Comparison of ENCODE assay signal across 9 mouse cellular contexts in genomic region chr19:55876501-55876900, GRCm38 (mm10).
DNase-seq lines count a peak whose midpoint lies in the region; ATAC-seq and TF ChIP-seq lines count a peak whose summit lies in the region.
"Had no signal": no experiment of that assay in that cellular context is flagged by ENCODE, and none has a peak within 500 bp of the region (broad histone marks: within the 10 kb centered on the region; RNA-seq: fewer than 3 reads in every experiment).

No protein-coding gene starts in this region.

- no peak overlapping the region for H3K4me2 ChIP-seq in heart, embryonic 12.5 days
- H3K4me2 ChIP-seq in limb, embryonic 14.5 days (replicated peaks; ENCODE audit: low read depth, low read length, severe bottlenecking) = no peak overlapping the region
- H3K4me2 ChIP-seq in midbrain, embryonic 14.5 days (ENCODE audit: low read length) = no peak overlapping the region
- no peak overlapping the region for H3K4me2 ChIP-seq in neural tube, embryonic 15.5 days

- no peaks in the 10 kb centered on the region for H3K9me3 ChIP-seq in heart, embryonic 12.5 days (replicated peaks)
- no peaks in the 10 kb centered on the region for H3K9me3 ChIP-seq in limb, embryonic 14.5 days (ENCODE audit: control insufficient read depth, low read length)
- no peaks in the 10 kb centered on the region for H3K9me3 ChIP-seq in midbrain, embryonic 14.5 days (ENCODE audit: control insufficient read depth, low read length)
- no peaks in the 10 kb centered on the region for H3K9me3 ChIP-seq in neural tube, embryonic 15.5 days (replicated peaks)

- no peak overlapping the region for H3K4me3 ChIP-seq in heart, embryonic 12.5 days
- H3K4me3 ChIP-seq in C2C12 (ENCODE audit: insufficient read depth, poor library complexity, severe bottlenecking) = no peak overlapping the region
- H3K4me3 ChIP-seq in limb, embryonic 14.5 days (replicated peaks; ENCODE audit: low read length) = no peak overlapping the region
- H3K4me3 ChIP-seq in midbrain, embryonic 14.5 days (replicated peaks; ENCODE audit: low read depth, low read length) = no peak overlapping the region
- no peak overlapping the region for H3K4me3 ChIP-seq in neural tube, embryonic 15.5 days (replicated peaks)
- H3K4me3 ChIP-seq: erythroblast, embryonic 14.5 days had no signal

- peak; percentile 99 for DNase-seq in heart, adult 11 months
- DNase-seq in gonadal fat pad, adult 2 months (ENCODE audit: low read depth) = peak; percentile 40
- DNase-seq in limb, embryonic 14.5 days (ENCODE audit: low spot score) = no peak
- no peak for DNase-seq in midbrain, embryonic 14.5 days
- DNase-seq in thymus, postnatal 14 days = no peak

- H3K79me3 ChIP-seq in C2C12 (ENCODE audit: low read depth) = peaks cover 8% of the 10 kb centered on the region

- no peaks in the 10 kb centered on the region for H3K27me3 ChIP-seq in heart, embryonic 12.5 days (replicated peaks)
- no peaks in the 10 kb centered on the region for H3K27me3 ChIP-seq in C2C12 (ENCODE audit: control insufficient read depth, insufficient read depth, insufficient read length)
- H3K27me3 ChIP-seq in limb, embryonic 14.5 days (ENCODE audit: control insufficient read depth, insufficient read depth, low read length) = no peaks in the 10 kb centered on the region
- H3K27me3 ChIP-seq in midbrain, embryonic 14.5 days (ENCODE audit: control insufficient read depth, insufficient read depth, low read length) = no peaks in the 10 kb centered on the region
- no peaks in the 10 kb centered on the region for H3K27me3 ChIP-seq in neural tube, embryonic 15.5 days (replicated peaks)

- no peak for TF ChIP-seq CTCF in C2C12 (IDR thresholded peaks at IDR 0.05; ENCODE audit: control insufficient read depth, insufficient read depth, insufficient read length)

- H3K9ac ChIP-seq in heart, embryonic 12.5 days = no peak overlapping the region
- H3K9ac ChIP-seq in limb, embryonic 14.5 days (ENCODE audit: low read depth, low read length, severe bottlenecking) = no peak overlapping the region
- H3K9ac ChIP-seq in midbrain, embryonic 14.5 days (replicated peaks; ENCODE audit: low read length) = no peak overlapping the region
- H3K9ac ChIP-seq in neural tube, embryonic 15.5 days (replicated peaks) = no peak overlapping the region

- H3K27ac ChIP-seq in heart, embryonic 12.5 days (ENCODE audit: poor library complexity, severe bottlenecking) = no peak overlapping the region; the same call in 1 of the 2 replicates
- peak overlapping the region; percentile 59; the same call in 1 of the 2 replicates for H3K27ac ChIP-seq in limb, embryonic 14.5 days (replicated peaks; ENCODE audit: low read depth, low read length)
- H3K27ac ChIP-seq in midbrain, embryonic 14.5 days (replicated peaks; ENCODE audit: low read depth, low read length) = no peak overlapping the region
- H3K27ac ChIP-seq in neural tube, embryonic 15.5 days (replicated peaks) = no peak overlapping the region

- no peak overlapping the region for H3ac ChIP-seq in C2C12 (ENCODE audit: control insufficient read depth, insufficient read length, low read depth)

- TF ChIP-seq POLR2A in limb, embryonic 14.5 days (IDR thresholded peaks at IDR 0.05; ENCODE audit: borderline replicate concordance, extremely low read depth, insufficient read depth, insufficient read length) = no peak

- peaks cover 7% of the 10 kb centered on the region for H3K79me2 ChIP-seq in C2C12 (ENCODE audit: control insufficient read depth, insufficient read depth)

- peaks cover 21% of the 10 kb centered on the region for H3K4me1 ChIP-seq in heart, embryonic 12.5 days (replicated peaks)
- H3K4me1 ChIP-seq in limb, embryonic 14.5 days (ENCODE audit: control insufficient read depth, insufficient read depth, low read length) = peaks cover 48% of the 10 kb centered on the region
- H3K4me1 ChIP-seq in midbrain, embryonic 14.5 days (ENCODE audit: control insufficient read depth, insufficient read depth, low read length) = peaks cover 28% of the 10 kb centered on the region
- H3K4me1 ChIP-seq in neural tube, embryonic 15.5 days = peaks cover 16% of the 10 kb centered on the region

- WGBS in heart, embryonic 12.5 days = 66% methylated on average over 3 of the region's 3 CpGs
- WGBS in limb, embryonic 14.5 days = 31% methylated on average over 3 of the region's 3 CpGs
- WGBS in midbrain, embryonic 14.5 days = 79% methylated on average over 3 of the region's 3 CpGs
- 35% methylated on average over 3 of the region's 3 CpGs for WGBS in neural tube, embryonic 15.5 days

- no peak for ATAC-seq in heart, embryonic 12.5 days (ENCODE audit: insufficient number of reproducible peaks, low FRiP score)
- ATAC-seq in limb, embryonic 14.5 days (ENCODE audit: low FRiP score, low read depth) = no peak
- ATAC-seq in midbrain, embryonic 14.5 days (ENCODE audit: low FRiP score, low TSS enrichment) = no peak
- ATAC-seq in neural tube, embryonic 15.5 days (ENCODE audit: low FRiP score) = no peak

- H3K36me3 ChIP-seq in heart, embryonic 12.5 days = no peaks in the 10 kb centered on the region
- H3K36me3 ChIP-seq in C2C12 (ENCODE audit: control insufficient read depth, insufficient read depth) = no peaks in the 10 kb centered on the region
- 0 out of 2 replicates have a peak, but pooled peaks cover 8% of the 10 kb centered on the region for H3K36me3 ChIP-seq in limb, embryonic 14.5 days (ENCODE audit: control insufficient read depth, insufficient read depth, low read length)
- no peaks in the 10 kb centered on the region for H3K36me3 ChIP-seq in midbrain, embryonic 14.5 days (ENCODE audit: control insufficient read depth, insufficient read depth, low read length)
- no peaks in the 10 kb centered on the region for H3K36me3 ChIP-seq in neural tube, embryonic 15.5 days

TF ChIP-seq in C2C12, 6 proteins besides CTCF, POLR2A, EP300 and RAD21:
- no peak for TF ChIP-seq MYOG (IDR thresholded peaks at IDR 0.05; ENCODE audit: control insufficient read depth, extremely low read depth, insufficient read length)
- peak; percentile 23 for TF ChIP-seq MAX (IDR thresholded peaks at IDR 0.05)

Comparison
In these comparisons a context has a peak if more than half of its experiments do, and no peak if none do; other contexts are left out.
1. DNase-seq: peak in heart, adult 11 months (single experiment) and gonadal fat pad, adult 2 months (single experiment); none in limb, embryonic 14.5 days (single experiment), midbrain, embryonic 14.5 days (single experiment) and thymus, postnatal 14 days (single experiment).